Mouse (Mus musculus) E14TG2a.4 (cell line): ENCODE data around the gene Lfng.

Experiments
- CTCF ChIP-seq: conservative IDR thresholded peaks from 2 replicates; pipeline ENCODE4 v1.5.1; 2014; ENCODE audit warnings: low read length
- NANOG ChIP-seq: IDR thresholded peaks from 2 replicates; pipeline ENCODE4 v1.6.1; 2014; ENCODE audit warnings: borderline replicate concordance, low read length, mixed read lengths
- POU5F1 ChIP-seq: IDR thresholded peaks from 2 replicates; pipeline ENCODE4 v1.6.1; 2014; ENCODE audit warnings: low read length, borderline replicate concordance

- no peak for TF ChIP-seq CTCF
- TF ChIP-seq NANOG = no peak
- TF ChIP-seq POU5F1 = no peak
These were observed at the start of gene Lfng for GRCm38 (mm10) chr5:140607001-140607835.
